Mouse (Mus musculus) hindbrain, embryonic 11.5 days (tissue): ENCODE results near the gene Mcemp1. TPM values are rescaled to one million over a fixed set of nuclear protein-coding genes. Genes with fewer than 3 reads are reported as not detected.

ENCODE experiments used
- ATAC-seq: fragments of 200-750 bp; cut with Nextera tagmentation; 2 replicates; pipeline ENCODE4 v1.8.0; 2017; ENCODE audit warnings: mild to moderate bottlenecking, moderate TSS enrichment, moderate library complexity; ENCODE audit not compliant: low FRiP score
- DNase-seq: peaks from one replicate; pipeline ENCODE4 v3.0.0-alpha.2; 2015; ENCODE audit warnings: low spot score
- H3K27ac ChIP-seq: fragments of 300-500 bp; sonication (generic); 2 replicates; pipeline ENCODE4 v1.5.1; 2014; ENCODE audit warnings: mild to moderate bottlenecking, low read depth, low read length
- H3K27me3 ChIP-seq: fragments of 300-500 bp; sonication (generic); 2 replicates; pipeline ENCODE4 v1.6.1; 2014; ENCODE audit warnings: mild to moderate bottlenecking, low read length, moderate library complexity, mixed read lengths; ENCODE audit not compliant: control insufficient read depth, insufficient read depth
- H3K36me3 ChIP-seq: fragments of 300-500 bp; sonication (generic); 2 replicates; pipeline ENCODE4 v1.6.1; 2014; ENCODE audit warnings: mild to moderate bottlenecking, low read length, moderate library complexity, mixed read lengths; ENCODE audit not compliant: control insufficient read depth, insufficient read depth
- H3K4me1 ChIP-seq: fragments of 300-500 bp; sonication (generic); replicated peaks from 2 replicates; pipeline ENCODE4 v1.6.1; 2014; ENCODE audit warnings: low read length, mixed read lengths; ENCODE audit not compliant: control insufficient read depth, insufficient read depth
- H3K4me2 ChIP-seq: fragments of 300-500 bp; sonication (generic); replicated peaks from 2 replicates; pipeline ENCODE4 v1.6.1; 2014; ENCODE audit warnings: mild to moderate bottlenecking, low read depth, low read length
- H3K4me3 ChIP-seq: fragments of 300-500 bp; sonication (generic); 2 replicates; pipeline ENCODE4 v1.5.1; 2014; ENCODE audit warnings: low read depth, low read length
- H3K9ac ChIP-seq: fragments of 300-500 bp; sonication (generic); 2 replicates; pipeline ENCODE4 v1.6.1; 2014; ENCODE audit warnings: low read depth, low read length
- H3K9me3 ChIP-seq: fragments of 300-500 bp; sonication (generic); 2 replicates; pipeline ENCODE4 v1.6.1; 2016; ENCODE audit warnings: low read length; ENCODE audit not compliant: control insufficient read depth
- WGBS: fragments of 180-500 bp; shearing (Covaris S2); extraction: QIAGEN DNeasy Blood & Tissue Kit; methylation state at CpG from one replicate; pipeline ENCODE4 v1.1.7; 2014; 5-methylcytosine and 5-hydroxymethylcytosine counted together
- polyA plus RNA-seq: library from polyadenylated mRNA; unstranded; fragments of >200 nt; fragmentation: Nextera tagmentation; extraction: Ambion mirVana; gene quantifications from 2 replicates; pipeline ENCODE4 v1.2.1, GENCODE M21; 2014

Mcemp1 gene
- polyA plus RNA-seq, 1 experiment from 2014 or later, result 0.19 TPM

DNA sequence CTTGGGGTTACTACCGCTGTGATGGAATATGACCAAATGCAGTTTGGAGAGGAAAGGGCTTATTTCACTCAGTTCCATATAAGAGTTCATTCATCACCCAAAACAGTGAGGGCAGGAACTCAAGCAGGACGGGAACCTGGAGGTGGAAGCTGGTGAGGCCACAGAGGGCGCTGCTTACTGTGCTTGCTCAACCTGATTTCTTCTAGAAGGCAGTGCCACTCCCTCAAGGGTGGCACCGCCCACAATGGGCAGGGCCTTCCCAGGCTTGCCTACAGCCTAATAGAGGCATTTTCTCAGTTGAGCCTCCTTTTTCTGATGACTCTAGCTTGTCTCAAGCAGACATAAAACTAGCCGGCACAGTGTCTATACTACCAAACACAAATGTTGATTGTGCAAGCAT lies 19.8 kb upstream of the Mcemp1 start:
- Histone ChIP-seq H3K27me3 (no peaks in the 10 kb centered on the region), H3K4me3 (no peak overlapping the region), H3K4me2 (no peak overlapping the region), H3K9ac (no peak overlapping the region), H3K36me3 (no peaks in the 10 kb centered on the region), H3K9me3 (no peaks in the 10 kb centered on the region), H3K27ac (no peak overlapping the region), H3K4me1 (peaks cover 3% of the 10 kb centered on the region; the same call in 1 of the 2 replicates)
- DNase-seq, result no peak
- WGBS, result 31% methylated on average over 5 of the region's 5 CpGs
- ATAC-seq, result no peak

DNA sequence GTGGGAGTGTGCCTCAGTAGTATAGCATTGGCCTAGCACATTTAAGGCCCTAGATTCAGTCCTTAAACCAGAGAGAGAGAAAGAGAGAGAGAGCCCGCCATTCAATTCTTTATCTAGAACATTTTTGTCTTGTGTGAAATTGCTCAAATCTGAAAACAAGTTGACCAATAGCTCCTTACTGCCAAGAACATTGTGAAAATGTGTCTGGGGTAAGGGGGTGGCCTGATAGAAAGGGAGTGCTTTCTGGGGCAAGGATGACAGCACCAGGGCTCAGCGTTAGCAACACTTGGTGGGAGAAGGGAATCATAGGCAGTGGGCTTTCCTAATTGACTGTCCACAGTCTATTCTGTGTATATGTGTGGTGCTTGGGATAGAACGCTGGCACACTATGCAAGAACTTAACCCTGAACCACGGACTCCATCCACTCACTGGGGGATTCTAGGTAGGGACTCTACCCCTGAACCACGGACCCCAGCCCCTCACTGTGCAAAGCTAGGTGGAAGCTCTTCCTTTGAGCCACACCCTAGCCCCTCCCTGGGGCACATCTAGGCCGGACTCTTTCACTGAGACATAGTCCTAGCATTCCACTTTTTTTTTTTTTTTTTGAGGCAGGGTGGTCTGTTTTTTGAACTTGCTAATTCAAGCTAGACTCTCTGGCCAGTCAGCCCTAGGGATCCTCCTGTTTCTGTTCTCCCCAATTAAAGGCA lies 18.6 kb upstream of the Mcemp1 start:
- Histone ChIP-seq H3K9ac (no peak overlapping the region), H3K4me1 (peaks cover 3% of the 10 kb centered on the region; the same call in 1 of the 2 replicates)
- ATAC-seq, result no peak

DNA sequence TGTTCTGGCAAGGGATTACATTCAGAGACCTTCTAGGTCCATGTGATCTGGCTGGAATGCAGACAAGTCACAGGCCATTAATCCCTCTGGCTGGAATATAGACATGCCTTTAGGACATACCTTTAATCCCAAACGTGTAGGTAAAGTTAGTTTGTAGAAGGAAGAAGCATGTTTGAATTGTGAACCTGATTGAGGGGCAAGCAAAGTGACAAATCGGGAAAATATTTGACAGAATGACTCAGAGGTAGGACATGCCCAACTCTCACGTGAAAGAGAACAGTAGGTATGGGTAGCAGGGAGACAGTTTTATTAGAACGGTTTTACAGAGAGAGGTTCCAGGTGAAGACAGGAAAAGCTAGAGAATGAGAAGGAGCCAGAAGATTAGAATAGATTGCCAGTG lies 18.0 kb upstream of the Mcemp1 start:
- H3K9me3 ChIP-seq, result no peaks in the 10 kb centered on the region
- H3K36me3 ChIP-seq, result no peaks in the 10 kb centered on the region
- no peak for ATAC-seq
- no peak overlapping the region for H3K4me2 ChIP-seq
- no peak for DNase-seq
- H3K4me1 ChIP-seq, result peaks cover 3% of the 10 kb centered on the region; the same call in 1 of the 2 replicates
- no peak overlapping the region for H3K4me3 ChIP-seq
- WGBS, result 83% methylated on average over 4 of the region's 4 CpGs
- H3K27ac ChIP-seq, result no peak overlapping the region
- H3K9ac ChIP-seq, result no peak overlapping the region
- no peaks in the 10 kb centered on the region for H3K27me3 ChIP-seq

More for the DNA sequence above, 18.6 kb upstream of the Mcemp1 start:
- no peak for DNase-seq
- no peaks in the 10 kb centered on the region for H3K36me3 ChIP-seq
- H3K27ac ChIP-seq, result no peak overlapping the region
- no peak overlapping the region for H3K4me2 ChIP-seq
- H3K9me3 ChIP-seq, result no peaks in the 10 kb centered on the region
- 86% methylated on average over 6 of the region's 6 CpGs for WGBS
- H3K4me3 ChIP-seq, result no peak overlapping the region
- H3K27me3 ChIP-seq, result no peaks in the 10 kb centered on the region

DNA sequence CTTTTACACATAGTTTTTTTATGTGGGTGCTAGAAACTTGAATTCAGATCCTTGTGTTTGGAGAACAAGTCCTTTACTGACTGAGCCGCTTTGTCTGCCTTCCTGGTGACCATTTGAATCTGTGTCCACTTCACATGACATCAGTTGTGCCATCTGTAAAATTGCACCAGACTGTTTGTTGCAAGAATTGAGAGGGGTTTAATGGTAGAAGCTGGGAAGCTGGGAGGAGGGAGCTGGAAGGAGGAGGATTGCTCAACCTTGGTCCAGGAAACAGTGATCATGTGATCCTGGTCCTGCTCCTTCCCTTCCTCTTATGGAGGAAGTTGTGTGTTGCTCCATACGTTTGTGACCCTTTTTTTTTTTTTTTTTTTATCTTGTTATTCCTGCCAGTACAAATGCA lies 17.3 kb upstream of the Mcemp1 start:
- Histone ChIP-seq H3K36me3 (no peaks in the 10 kb centered on the region), H3K4me2 (no peak overlapping the region), H3K9me3 (no peaks in the 10 kb centered on the region), H3K27ac (no peak overlapping the region), H3K27me3 (no peaks in the 10 kb centered on the region), H3K9ac (no peak overlapping the region), H3K4me1 (peaks cover 3% of the 10 kb centered on the region; the same call in 1 of the 2 replicates), H3K4me3 (no peak overlapping the region)
- DNase-seq, result no peak
- no peak for ATAC-seq
- 92% methylated on average over 2 of the region's 2 CpGs for WGBS

DNA sequence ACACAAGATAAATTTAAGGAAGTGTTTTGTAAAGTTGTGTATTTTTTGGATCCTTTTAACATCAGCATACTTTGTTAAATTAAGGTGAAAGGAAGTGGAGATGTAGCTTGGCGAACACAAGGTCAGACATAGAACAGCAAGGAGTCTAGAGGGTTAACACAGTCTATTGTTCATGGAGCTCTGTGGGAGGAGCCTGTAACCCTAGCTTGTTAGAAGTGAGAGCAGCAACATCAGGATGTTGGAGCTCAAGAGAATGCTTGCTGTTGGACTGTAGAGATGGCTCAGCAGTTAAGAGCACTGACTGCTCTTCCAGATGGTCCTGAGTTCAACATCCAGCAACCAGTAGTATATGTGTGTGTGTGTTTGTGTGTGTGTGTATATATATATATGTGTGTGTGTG lies 16.6 kb upstream of the Mcemp1 start:
- no peaks in the 10 kb centered on the region for H3K27me3 ChIP-seq
- H3K4me1 ChIP-seq, result peaks cover 3% of the 10 kb centered on the region; the same call in 1 of the 2 replicates
- H3K36me3 ChIP-seq, result no peaks in the 10 kb centered on the region
- no peak for DNase-seq
- H3K4me3 ChIP-seq, result no peak overlapping the region
- ATAC-seq, result no peak
- H3K9me3 ChIP-seq, result no peaks in the 10 kb centered on the region
- no peak overlapping the region for H3K27ac ChIP-seq
- H3K4me2 ChIP-seq, result no peak overlapping the region
- WGBS, result 28% methylated on average over 1 of the region's 1 CpGs
- H3K9ac ChIP-seq, result no peak overlapping the region

DNA sequence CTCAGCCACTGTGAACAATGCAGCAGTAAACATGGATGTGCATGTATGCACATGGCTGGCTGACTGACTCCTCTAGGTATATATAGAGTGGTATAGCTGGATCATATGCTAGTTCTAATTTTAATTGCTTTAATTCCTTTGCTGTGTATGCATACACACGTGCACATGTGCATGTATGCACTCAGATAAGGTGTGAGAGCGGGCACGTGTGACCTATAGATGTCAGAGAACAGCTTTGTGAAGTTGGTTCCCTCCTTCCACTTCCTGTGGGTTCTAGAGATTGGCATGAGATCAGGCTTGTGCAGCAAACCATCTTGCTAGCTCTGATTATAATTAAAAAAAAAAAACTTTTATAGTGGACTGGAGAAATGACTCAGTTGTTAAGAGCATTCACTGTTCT lies 12.7 kb upstream of the Mcemp1 start:
- H3K4me2 ChIP-seq, result no peak overlapping the region
- H3K36me3 ChIP-seq, result no peaks in the 10 kb centered on the region
- DNase-seq, result no peak
- no peaks in the 10 kb centered on the region for H3K27me3 ChIP-seq
- no peak overlapping the region for H3K4me3 ChIP-seq
- H3K27ac ChIP-seq, result no peak overlapping the region
- no peak for ATAC-seq
- WGBS, result 74% methylated on average over 3 of the region's 3 CpGs
- no peak overlapping the region for H3K9ac ChIP-seq
- H3K9me3 ChIP-seq, result no peaks in the 10 kb centered on the region
- peaks cover 3% of the 10 kb centered on the region; the same call in 1 of the 2 replicates for H3K4me1 ChIP-seq

DNA sequence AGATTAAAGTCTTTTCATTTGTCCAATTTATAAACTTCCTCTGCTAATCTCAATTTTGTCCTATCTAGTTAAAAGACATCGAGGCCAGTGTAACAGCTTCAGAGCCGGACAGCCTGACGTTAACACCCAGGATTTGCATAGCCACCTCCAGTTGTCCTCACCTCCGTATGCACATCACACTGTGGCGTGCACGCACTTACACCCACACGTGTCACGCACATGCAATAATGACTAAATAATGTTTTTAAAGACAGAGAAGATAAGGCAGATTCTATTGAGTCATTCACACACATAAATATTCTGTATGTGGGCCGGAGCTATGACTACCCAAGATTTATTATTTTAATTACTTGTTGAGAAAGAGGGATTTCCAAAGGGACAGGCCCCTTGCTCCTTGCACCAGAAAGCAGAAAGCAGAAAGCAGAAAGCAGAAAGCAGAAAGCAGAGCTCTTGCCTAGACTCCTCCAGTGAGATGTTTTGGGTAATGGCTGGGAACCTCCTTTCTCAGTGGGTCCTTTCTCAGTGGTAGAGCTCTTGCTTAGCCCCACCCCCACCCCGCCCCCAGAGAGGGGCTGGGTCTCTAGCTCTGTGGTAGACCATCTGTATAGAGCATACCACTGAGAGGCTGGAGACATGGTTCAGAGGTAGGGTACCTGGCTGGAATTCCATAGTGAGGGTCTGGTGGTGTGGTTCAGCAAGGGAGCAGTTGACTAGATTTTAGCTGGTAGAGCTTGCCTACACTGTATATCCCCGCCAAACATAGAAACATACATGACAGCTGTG lies 10.6 kb upstream of the Mcemp1 start:
- Histone ChIP-seq H3K27me3 (no peaks in the 10 kb centered on the region), H3K27ac (no peak overlapping the region), H3K4me2 (no peak overlapping the region), H3K36me3 (no peaks in the 10 kb centered on the region), H3K4me3 (no peak overlapping the region), H3K9ac (no peak overlapping the region), H3K9me3 (no peaks in the 10 kb centered on the region), H3K4me1 (no peaks in the 10 kb centered on the region)
- WGBS, result 74% methylated on average over 11 of the region's 11 CpGs
- no peak for ATAC-seq
- no peak for DNase-seq

DNA sequence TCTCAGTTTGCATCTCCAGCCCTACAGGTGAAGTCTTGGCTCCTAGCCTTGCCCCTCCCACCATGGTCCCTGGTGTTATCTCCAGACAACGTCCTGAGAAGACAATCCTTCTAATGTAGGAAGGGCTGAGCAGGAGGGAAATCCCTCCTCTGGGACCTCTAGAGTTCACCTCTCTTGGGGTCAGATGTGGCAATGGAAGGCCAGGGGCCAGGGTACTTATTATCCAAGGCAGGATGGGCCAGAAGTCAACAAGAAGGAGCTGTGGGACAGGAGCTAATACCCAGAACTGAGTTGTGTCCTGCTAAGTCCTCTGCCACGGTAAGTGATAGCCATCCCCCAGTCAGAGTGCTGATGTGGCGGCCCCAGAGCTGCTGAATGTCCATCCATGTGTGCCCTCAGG lies 10.0 kb upstream of the Mcemp1 start, which contains the start of gene Retn:
Retn (plus strand) TSS at position 245 of the 400 bp plus-strand sequence.
- Histone ChIP-seq H3K4me3 (no peak within 1 kb of the TSS), H3K9ac (no peak within 1 kb of the TSS), H3K27me3 (no peaks in the 10 kb centered on the region), H3K4me1 (no peaks in the 10 kb centered on the region), H3K9me3 (no peaks in the 10 kb centered on the region), H3K36me3 (no peaks in the 10 kb centered on the region), H3K4me2 (no peak within 1 kb of the TSS), H3K27ac (no peak within 1 kb of the TSS)
- 76% methylated on average over 3 of the region's 3 CpGs for WGBS
- no peak for ATAC-seq
- DNase-seq, result no peak
